Mouse (Mus musculus) forebrain, embryonic 11.5 days (tissue): ENCODE results near the gene Sfmbt2. TPM values are rescaled to one million over a fixed set of nuclear protein-coding genes. Genes with fewer than 3 reads are reported as not detected.

Experiments
- ATAC-seq: fragments of 200-750 bp; cut with Nextera tagmentation; replicated peaks from 2 replicates; pipeline ENCODE4 v1.8.0; 2017; ENCODE audit warnings: moderate TSS enrichment; ENCODE audit not compliant: low FRiP score
- DNase-seq: peaks from one replicate; pipeline ENCODE4 v3.0.0-alpha.2; 2017; ENCODE audit warnings: low spot score
- H3K27ac ChIP-seq: fragments of 300-500 bp; sonication (generic); 2 replicates; pipeline ENCODE4 v1.5.1; 2014; ENCODE audit warnings: low read depth, low read length
- H3K27me3 ChIP-seq: fragments of 300-500 bp; sonication (generic); 2 replicates; pipeline ENCODE4 v1.6.1; 2014; ENCODE audit warnings: mild to moderate bottlenecking, low read length, mixed read lengths; ENCODE audit not compliant: control insufficient read depth, insufficient read depth
- H3K36me3 ChIP-seq: fragments of 300-500 bp; sonication (generic); 2 replicates; pipeline ENCODE4 v1.6.1; 2014; ENCODE audit warnings: mild to moderate bottlenecking, low read length, moderate library complexity, mixed read lengths; ENCODE audit not compliant: control insufficient read depth, insufficient read depth
- H3K4me1 ChIP-seq: fragments of 300-500 bp; sonication (generic); replicated peaks from 2 replicates; pipeline ENCODE4 v1.6.1; 2014; ENCODE audit warnings: low read length, mixed read lengths; ENCODE audit not compliant: control insufficient read depth, insufficient read depth
- H3K4me2 ChIP-seq: fragments of 300-500 bp; sonication (generic); 2 replicates; pipeline ENCODE4 v1.6.1; 2014; ENCODE audit warnings: low read depth, mild to moderate bottlenecking, low read length, moderate library complexity, mixed read lengths; ENCODE audit not compliant: severe bottlenecking
- H3K4me3 ChIP-seq: fragments of 300-500 bp; sonication (generic); 2 replicates; pipeline ENCODE4 v1.5.1; 2014; ENCODE audit warnings: low read depth, low read length
- H3K9ac ChIP-seq: fragments of 300-500 bp; sonication (generic); 2 replicates; pipeline ENCODE4 v1.6.1; 2014; ENCODE audit warnings: low read length
- H3K9me3 ChIP-seq: fragments of 300-500 bp; sonication (generic); 2 replicates; pipeline ENCODE4 v1.6.1; 2016; ENCODE audit warnings: low read length, mixed read lengths; ENCODE audit not compliant: control insufficient read depth
- WGBS: fragments of 180-500 bp; shearing (Covaris S2); extraction: QIAGEN DNeasy Blood & Tissue Kit; methylation state at CpG from one replicate; pipeline ENCODE4 v1.1.7; 2014; 5-methylcytosine and 5-hydroxymethylcytosine counted together
- microRNA counts: library from miRNA; unstranded; fragments of <30 nt; microRNA quantifications from one replicate; lab custom pipeline; 2015
- microRNA-seq: library from miRNA; unstranded; fragments of <30 nt; microRNA quantifications from one replicate; pipeline ENCODE4, GENCODE M21; 2016; ENCODE audit not compliant: insufficient number of aligned reads
- polyA plus RNA-seq: library from polyadenylated mRNA; unstranded; fragments of >200 nt; fragmentation: Nextera tagmentation; extraction: Ambion mirVana; gene quantifications from 2 replicates; pipeline ENCODE4 v1.2.1, GENCODE M21; 2014

Gene Sfmbt2
- polyA plus RNA-seq, 1 experiment from 2014 or later = 1.3 TPM

GRCm38 (mm10) chr2:10615500-10615899, 245.2 kb downstream of the Sfmbt2 start:
- H3K4me2 ChIP-seq = no peak overlapping the region
- WGBS = 73% methylated on average over 2 of the region's 2 CpGs
- no peaks in the 10 kb centered on the region for H3K9me3 ChIP-seq
- DNase-seq (no peak), ATAC-seq (no peak)
- H3K4me3 ChIP-seq = no peak overlapping the region
- no peaks in the 10 kb centered on the region for H3K27me3 ChIP-seq
- H3K4me1 ChIP-seq = no peaks in the 10 kb centered on the region
- H3K9ac ChIP-seq = no peak overlapping the region
- no peak overlapping the region for H3K27ac ChIP-seq
- H3K36me3 ChIP-seq = no peaks in the 10 kb centered on the region

MicroRNA genes within 50 kb of the gene (microRNA counts, 519-probe panel; counts per million panel counts)
- microRNA mmu-miR-297a+mmu-miR-466f+mmu-miR-669b (lab: Ali Mortazavi, UCI) (31.2 counts per million), microRNA mmu-miR-297b-3p (lab: Ali Mortazavi, UCI) (31.2 counts per million), microRNA mmu-miR-297b-5p (lab: Ali Mortazavi, UCI) (31.2 counts per million), microRNA mmu-miR-297c (lab: Ali Mortazavi, UCI) (1,591 counts per million, percentile 1 among the panel's probes with 10 or more counts), microRNA mmu-miR-466a-3p+mmu-miR-466b-3-3p (lab: Ali Mortazavi, UCI) (4,492 counts per million, percentile 39 among the panel's probes with 10 or more counts), microRNA mmu-miR-466a-5p+mmu-miR-466e-5p (lab: Ali Mortazavi, UCI) (31.2 counts per million), microRNA mmu-miR-466c-5p (lab: Ali Mortazavi, UCI) (31.2 counts per million), microRNA mmu-miR-466d-3p (lab: Ali Mortazavi, UCI) (31.2 counts per million), microRNA mmu-miR-466d-5p (lab: Ali Mortazavi, UCI) (31.2 counts per million), microRNA mmu-miR-466f-5p (lab: Ali Mortazavi, UCI) (31.2 counts per million), microRNA mmu-miR-466g (lab: Ali Mortazavi, UCI) (3,629 counts per million, percentile 21 among the panel's probes with 10 or more counts), microRNA mmu-miR-466h (lab: Ali Mortazavi, UCI) (31.2 counts per million), microRNA mmu-miR-466l (lab: Ali Mortazavi, UCI) (31.2 counts per million), microRNA mmu-miR-467a (lab: Ali Mortazavi, UCI) (2,381 counts per million, percentile 4 among the panel's probes with 10 or more counts), microRNA mmu-miR-467b (lab: Ali Mortazavi, UCI) (31.2 counts per million), microRNA mmu-miR-467c (lab: Ali Mortazavi, UCI) (1,373 counts per million, percentile 1 among the panel's probes with 10 or more counts), microRNA mmu-miR-467d (lab: Ali Mortazavi, UCI) (31.2 counts per million), microRNA mmu-miR-467e (lab: Ali Mortazavi, UCI) (31.2 counts per million), microRNA mmu-miR-669a (lab: Ali Mortazavi, UCI) (3,546 counts per million, percentile 20 among the panel's probes with 10 or more counts), microRNA mmu-miR-669e (lab: Ali Mortazavi, UCI) (31.2 counts per million), microRNA mmu-miR-669f (lab: Ali Mortazavi, UCI) (5,324 counts per million, percentile 66 among the panel's probes with 10 or more counts), microRNA mmu-miR-669g (lab: Ali Mortazavi, UCI) (31.2 counts per million), microRNA mmu-miR-669h-5p (lab: Ali Mortazavi, UCI) (31.2 counts per million), microRNA mmu-miR-669i (lab: Ali Mortazavi, UCI) (31.2 counts per million), microRNA mmu-miR-669j (lab: Ali Mortazavi, UCI) (31.2 counts per million), microRNA mmu-miR-669m (lab: Ali Mortazavi, UCI) (31.2 counts per million), microRNA mmu-miR-669o (lab: Ali Mortazavi, UCI) (31.2 counts per million)

Small RNA genes lying within 50 kb of the gene (microRNA-seq; reads per million reads assigned to microRNA genes)
- gene Gm22051 (not detected), gene Gm22072 (3.4 reads per million), gene Gm22091 (not detected), gene Gm22166 (not detected), gene Gm22239 (not detected), gene Gm22626 (not detected), gene Gm22635 (not detected), gene Gm22677 (not detected), gene Gm22678 (not detected), gene Gm22775 (not detected), gene Gm22925 (2.5 reads per million), gene Gm23108 (not detected), gene Gm23288 (not detected), gene Gm23542 (not detected), gene Gm23569 (not detected), gene Gm23571 (not detected), gene Gm23578 (not detected), gene Gm23651 (not detected), gene Gm23988 (not detected), gene Gm24028 (not detected), gene Gm24167 (not detected), gene Gm24315 (not detected), gene Gm24342 (not detected), gene Gm24488 (not detected), gene Gm24640 (not detected), gene Gm24673 (not detected), gene Gm24761 (not detected), gene Gm24806 (not detected), gene Gm25022 (not detected), gene Gm25158 (not detected), gene Gm25263 (not detected), gene Gm25285 (not detected), gene Gm25316 (not detected), gene Gm25451 (not detected), gene Gm25673 (not detected), gene Gm25680 (not detected), gene Gm25701 (not detected), gene Gm25753 (not detected), gene Gm25943 (not detected), gene Gm26060 (not detected), gene Gm26073 (not detected), gene Gm26092 (not detected), gene Gm26156 (not detected), gene Gm26229 (not detected), gene Gm26398 (not detected), gene Gm26426 (not detected), gene Gm26431 (not detected), gene Gm26491 (not detected), gene Mir297a-2 (6.7 reads per million), gene Mir297a-3 (not detected), gene Mir297a-4 (not detected), gene Mir297b (not detected), gene Mir297c (not detected), gene Mir466 (not detected), gene Mir466b-1 (not detected), gene Mir466b-2 (not detected), gene Mir466b-3 (not detected), gene Mir466b-4 (not detected), gene Mir466b-5 (not detected), gene Mir466b-6 (not detected), gene Mir466b-7 (not detected), gene Mir466b-8 (not detected), gene Mir466c-1 (not detected), gene Mir466c-2 (not detected), gene Mir466d (not detected), gene Mir466e (not detected), gene Mir466f-1 (not detected), gene Mir466f-2 (not detected), gene Mir466f-3 (not detected), gene Mir466g (not detected), gene Mir466h (not detected), gene Mir466l (not detected), gene Mir466m (not detected), gene Mir466n (26.9 reads per million, percentile 18 among the genes with 10 or more reads in this experiment), gene Mir466o (2.5 reads per million), gene Mir466p (not detected), gene Mir467a-1 (not detected), gene Mir467a-10 (not detected), gene Mir467a-2 (not detected), gene Mir467a-3 (not detected), gene Mir467a-4 (not detected), gene Mir467a-5 (not detected), gene Mir467a-6 (not detected), gene Mir467a-7 (not detected), gene Mir467a-8 (not detected), gene Mir467a-9 (not detected), gene Mir467b (not detected), gene Mir467c (1,294 reads per million, percentile 71 among the genes with 10 or more reads in this experiment), gene Mir467d (1,798 reads per million, percentile 75 among the genes with 10 or more reads in this experiment), gene Mir467e (1,195 reads per million, percentile 70 among the genes with 10 or more reads in this experiment), gene Mir669a-1 (not detected), gene Mir669a-10 (not detected), gene Mir669a-11 (not detected), gene Mir669a-12 (not detected), gene Mir669a-2 (not detected), gene Mir669a-3 (not detected), gene Mir669a-4 (not detected), gene Mir669a-5 (not detected), gene Mir669a-6 (not detected), gene Mir669a-7 (not detected), gene Mir669a-8 (not detected), gene Mir669a-9 (not detected), gene Mir669b (not detected), gene Mir669c (146 reads per million, percentile 40 among the genes with 10 or more reads in this experiment), gene Mir669d (not detected), gene Mir669d-2 (not detected), gene Mir669e (62.3 reads per million, percentile 29 among the genes with 10 or more reads in this experiment), gene Mir669f (not detected), gene Mir669g (not detected), gene Mir669h (8.4 reads per million, percentile 1 among the genes with 10 or more reads in this experiment), gene Mir669i (not detected), gene Mir669j (not detected), gene Mir669k (not detected), gene Mir669l (530 reads per million, percentile 59 among the genes with 10 or more reads in this experiment), gene Mir669m-1 (not detected), gene Mir669m-2 (not detected), gene Mir669o (430 reads per million, percentile 57 among the genes with 10 or more reads in this experiment), gene Mir669p-1 (not detected), gene Mir669p-2 (not detected)

Other genes with a start within 250 kb of the Sfmbt2 start
- 0.12 and 0.16 TPM in 2 replicates for gene Itih2, start 239.1 kb upstream of the Sfmbt2 start, polyA plus RNA-seq
- 3.5 and 3.7 TPM in 2 replicates for gene Itih5, start 216.9 kb upstream of the Sfmbt2 start, polyA plus RNA-seq